Mouse (Mus musculus): Measurements from ENCODE around the gene Tcf7l1. TPM values are rescaled to one million over a fixed set of nuclear protein-coding genes. Genes with fewer than 3 reads are reported as not detected.

The Tcf7l1 gene
- total and polyA plus RNA-seq, 3 experiments = not detected

- H3K4me1 ChIP-seq (ENCODE audit: control insufficient read depth in 1 of 2, insufficient read depth in 2 of 2, low read length in 2 of 2) = no peaks in the 10 kb centered on the region
- no peaks in the 10 kb centered on the region for H3K36me3 ChIP-seq (ENCODE audit: control insufficient read depth in 1 of 2, insufficient read depth in 2 of 2, low read length in 2 of 2)
- DNase-seq (ENCODE audit: low read depth, low spot score) = no peak
- H3K9ac ChIP-seq (ENCODE audit: control insufficient read depth, low read depth, low read length, poor library complexity, severe bottlenecking) = no peak overlapping the region
- no peaks in the 10 kb centered on the region for H3K79me2 ChIP-seq (ENCODE audit: control insufficient read depth, insufficient read depth, low read length, poor library complexity)
- H3K9me3 ChIP-seq (replicated peaks; ENCODE audit: insufficient read depth, low read length) = no peaks in the 10 kb centered on the region
- H3K27me3 ChIP-seq (ENCODE audit: control insufficient read depth in 1 of 2, insufficient read depth in 2 of 2, low read length in 2 of 2) = peaks cover 7 to 22% of the 10 kb centered on the region in 2 experiments
- no peak overlapping the region for H3K4me3 ChIP-seq (ENCODE audit: control insufficient read depth in 1 of 2, insufficient read depth in 1 of 2, low read depth in 2 of 2, low read length in 2 of 2)
- H3K27ac ChIP-seq (ENCODE audit: control insufficient read depth, low read depth, low read length) = no peak overlapping the region
- TF ChIP-seq ELF1 (IDR thresholded peaks at IDR 0.05; ENCODE audit: low read depth, low read length) (no peak), TAL1 (IDR thresholded peaks at IDR 0.05; ENCODE audit: low read length) (no peak), ETS1 (IDR thresholded peaks at IDR 0.05; ENCODE audit: low read depth, low read length) (no peak)
Observed at GRCm38 (mm10) chr6:72673751-72674150, 115.3 kb downstream of the Tcf7l1 start.

GRCm38 (mm10) chr6:72671129-72671528 lies 117.9 kb downstream of the Tcf7l1 start:
- Histone ChIP-seq H3K4me1 (ENCODE audit: control insufficient read depth in 1 of 2, insufficient read depth in 2 of 2, low read length in 2 of 2) (no peaks in the 10 kb centered on the region), H3K9me3 (replicated peaks; ENCODE audit: insufficient read depth, low read length) (no peaks in the 10 kb centered on the region), H3K27ac (ENCODE audit: control insufficient read depth, low read depth, low read length) (no peak overlapping the region), H3K9ac (ENCODE audit: control insufficient read depth, low read depth, low read length, poor library complexity, severe bottlenecking) (no peak overlapping the region), H3K79me2 (ENCODE audit: control insufficient read depth, insufficient read depth, low read length, poor library complexity) (no peaks in the 10 kb centered on the region), H3K4me3 (ENCODE audit: control insufficient read depth in 1 of 2, insufficient read depth in 1 of 2, low read depth in 2 of 2, low read length in 2 of 2) (no peak overlapping the region), H3K36me3 (ENCODE audit: control insufficient read depth in 1 of 2, insufficient read depth in 2 of 2, low read length in 2 of 2) (no peaks in the 10 kb centered on the region), H3K27me3 (ENCODE audit: control insufficient read depth in 1 of 2, insufficient read depth in 2 of 2, low read length in 2 of 2) (peaks cover 7 to 20% of the 10 kb centered on the region in 2 experiments)
- no peak for DNase-seq (ENCODE audit: low read depth, low spot score)
- no peak for TF ChIP-seq MXI1 (IDR thresholded peaks at IDR 0.05; ENCODE audit: low read depth, low read length)
- TF ChIP-seq POLR2AphosphoS2 (IDR thresholded peaks at IDR 0.05; ENCODE audit: low read length) = no peak
- TF ChIP-seq ETS1 (IDR thresholded peaks at IDR 0.05; ENCODE audit: low read depth, low read length) = no peak
- TF ChIP-seq BHLHE40 (IDR thresholded peaks at IDR 0.05; ENCODE audit: borderline replicate concordance, low read depth, low read length) = no peak
- no peak for TF ChIP-seq ZKSCAN1 (IDR thresholded peaks at IDR 0.05; ENCODE audit: low read depth, low read length)
- no peak for TF ChIP-seq POLR2AphosphoS5 (IDR thresholded peaks at IDR 0.05; ENCODE audit: borderline replicate concordance, low read depth, low read length)
- TF ChIP-seq SMC3 (IDR thresholded peaks at IDR 0.05; ENCODE audit: low read depth, low read length) = no peak
- no peak for TF ChIP-seq ELF1 (IDR thresholded peaks at IDR 0.05; ENCODE audit: low read depth, low read length)
- no peak for TF ChIP-seq MYB (IDR thresholded peaks at IDR 0.05; ENCODE audit: low read depth, low read length)
- no peak for TF ChIP-seq GABPA (IDR thresholded peaks at IDR 0.05; ENCODE audit: low read depth, low read length)
- TF ChIP-seq RCOR1 (IDR thresholded peaks at IDR 0.05; ENCODE audit: low read depth, low read length) = no peak
- TF ChIP-seq EP300 (IDR thresholded peaks at IDR 0.05; ENCODE audit: low read depth in 1 of 2, low read length in 2 of 2) = no peak
- no peak for TF ChIP-seq MAX (IDR thresholded peaks at IDR 0.05; ENCODE audit: low read length)
- TF ChIP-seq JUND (IDR thresholded peaks at IDR 0.05; ENCODE audit: low read depth, low read length) = no peak
- TF ChIP-seq MAZ (IDR thresholded peaks at IDR 0.05; ENCODE audit: low read depth, low read length) = no peak
